Mouse (Mus musculus) spleen, adult 2 months (tissue): ENCODE measurements around the gene Gpat3.

Experiments used
- CTCF ChIP-seq: fragments of 200-500 bp; IDR thresholded peaks from 2 replicates; pipeline ENCODE4 v1.5.1; 2011; ENCODE audit warnings: mild to moderate bottlenecking, inconsistent platforms; ENCODE audit not compliant: insufficient read depth, insufficient read length, insufficient replicate concordance; ENCODE audit errors: extremely low read depth
- POLR2A ChIP-seq: fragments of 200-500 bp; IDR thresholded peaks from 2 replicates; pipeline ENCODE4 v1.6.1; 2011; ENCODE audit warnings: low read depth, low read length, inconsistent platforms

DNA sequence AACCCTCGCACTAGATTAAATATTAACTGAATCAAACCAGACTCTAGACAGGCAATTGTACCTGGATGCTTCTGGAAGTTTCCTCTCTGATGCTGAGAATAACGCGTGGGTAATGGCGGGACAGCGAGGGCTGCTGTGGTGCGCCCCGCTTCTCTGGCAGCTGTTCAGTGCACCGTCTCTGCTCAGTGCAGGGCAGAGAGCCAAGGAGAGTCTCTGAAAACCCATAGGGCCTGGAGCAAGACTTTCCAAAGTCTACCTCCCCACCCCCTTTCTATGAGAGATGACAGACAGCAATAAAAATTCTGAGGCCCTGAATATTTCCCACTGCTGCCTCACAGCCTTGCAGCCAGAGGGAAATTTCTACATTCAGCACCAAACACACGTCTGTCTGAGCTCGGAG, 63.4 kb downstream of the Gpat3 start:
- TF ChIP-seq CTCF: no peak
- TF ChIP-seq POLR2A: no peak
